Mouse (Mus musculus) spleen, postnatal 0 days (tissue): ENCODE data around the gene Ly6g6f. TPM values are rescaled to one million over a fixed set of nuclear protein-coding genes. Genes with fewer than 3 reads are reported as not detected.

Source experiments
- polyA plus RNA-seq: library from polyadenylated mRNA; unstranded; fragments of >200 nt; fragmentation: Nextera tagmentation; extraction: Ambion mirVana; gene quantifications from 2 replicates; pipeline ENCODE4 v1.2.1, GENCODE M21; 2015

Ly6g6f gene
- polyA plus RNA-seq = 1.4 and 2.2 TPM in 2 replicates

GRCm38 (mm10) chr17:35085208-35085865, at the start of gene Ly6g6f:
Ly6g6f (minus strand) TSS chr17:35085610.

GRCm38 (mm10) chr17:35134801-35135590, 49.6 kb upstream of the Ly6g6f start, which contains the start of gene Bag6:
Bag6 (plus strand) TSS chr17:35135178.

GRCm38 (mm10) chr17:35131500-35132173, 46.2 kb upstream of the Ly6g6f start, which contains the start of gene Apom:
Apom (minus strand) TSS chr17:35132050.

GRCm38 (mm10) chr17:35126206-35126611, 40.8 kb upstream of the Ly6g6f start, which contains the start of gene D17H6S53E:
D17H6S53E (plus strand) TSS chr17:35126373.

GRCm38 (mm10) chr17:35121871-35122303, 36.5 kb upstream of the Ly6g6f start, which contains the start of gene Csnk2b:
Csnk2b (minus strand) TSS chr17:35122053.

GRCm38 (mm10) chr17:35121143-35121799, 35.9 kb upstream of the Ly6g6f start, which contains the start of gene Gpank1:
Gpank1 (plus strand) TSS chr17:35121455.

GRCm38 (mm10) chr17:35115046-35116019, 29.9 kb upstream of the Ly6g6f start, which contains the start of gene Ly6g5b:
Ly6g5b (minus strand) TSS chr17:35115428.

GRCm38 (mm10) chr17:35108097-35108496, 22.7 kb upstream of the Ly6g6f start, which contains the start of gene Ly6g5c:
Ly6g5c (plus strand) TSS chr17:35108279.

GRCm38 (mm10) chr17:35088825-35089644, 3.6 kb upstream of the Ly6g6f start, which contains the start of gene Abhd16a:
Abhd16a (plus strand) TSS chr17:35089263.

GRCm38 (mm10) chr17:35077786-35078233, 7.6 kb downstream of the Ly6g6f start, which contains the start of gene Ly6g6d:
Ly6g6d (minus strand) TSS chr17:35078065.

GRCm38 (mm10) chr17:35076507-35077176, 8.8 kb downstream of the Ly6g6f start, which contains the start of gene Ly6g6e:
Ly6g6e (plus strand) TSS chr17:35076902.

GRCm38 (mm10) chr17:35066084-35066483, 19.3 kb downstream of the Ly6g6f start, which contains the start of gene Mpig6b:
Mpig6b (minus strand) TSS chr17:35066184.

GRCm38 (mm10) chr17:35064951-35065947, 20.2 kb downstream of the Ly6g6f start, which contains the start of gene Ly6g6c:
Ly6g6c (plus strand) TSS chr17:35065388.

GRCm38 (mm10) chr17:35058911-35059892, 26.2 kb downstream of the Ly6g6f start, which contains the start of gene Ddah2:
Ddah2 (plus strand) TSS chr17:35059035.

GRCm38 (mm10) chr17:35049561-35050016, 35.8 kb downstream of the Ly6g6f start, which contains the start of gene Clic1:
Clic1 (plus strand) TSS chr17:35049966.

